Mouse (Mus musculus): ENCODE data around the gene Cd93.

- TF ChIP-seq MAX (IDR thresholded peaks at IDR 0.05; ENCODE audit: low read depth) (no peak), USF1 (IDR thresholded peaks at IDR 0.05; ENCODE audit: low read depth) (no peak), POLR2A (IDR thresholded peaks at IDR 0.05; ENCODE audit: insufficient read length, low read depth) (no peak), E2F4 (IDR thresholded peaks at IDR 0.05; ENCODE audit: insufficient read depth) (no peak), MYOD1 (IDR thresholded peaks at IDR 0.05; ENCODE audit: control insufficient read depth in 1 of 3, insufficient read length in 2 of 3, low read depth in 2 of 3) (no peak), MYOG (IDR thresholded peaks at IDR 0.05; ENCODE audit: control insufficient read depth in 1 of 3, insufficient read depth in 1 of 3, insufficient read length in 2 of 3, low read depth in 2 of 3) (no peak)
Observed at GRCm38 (mm10) chr2:148475879-148476495, 32.6 kb upstream of the Cd93 start.

Measured in myocyte (in vitro differentiated cells).